Mouse (Mus musculus): ENCODE data around the gene Bicc1. TPM values are rescaled to one million over a fixed set of nuclear protein-coding genes. Genes with fewer than 3 reads are reported as not detected.

The Bicc1 gene
- polyA plus RNA-seq, 1 experiment from 2014 or later: 19.2 TPM

DNA sequence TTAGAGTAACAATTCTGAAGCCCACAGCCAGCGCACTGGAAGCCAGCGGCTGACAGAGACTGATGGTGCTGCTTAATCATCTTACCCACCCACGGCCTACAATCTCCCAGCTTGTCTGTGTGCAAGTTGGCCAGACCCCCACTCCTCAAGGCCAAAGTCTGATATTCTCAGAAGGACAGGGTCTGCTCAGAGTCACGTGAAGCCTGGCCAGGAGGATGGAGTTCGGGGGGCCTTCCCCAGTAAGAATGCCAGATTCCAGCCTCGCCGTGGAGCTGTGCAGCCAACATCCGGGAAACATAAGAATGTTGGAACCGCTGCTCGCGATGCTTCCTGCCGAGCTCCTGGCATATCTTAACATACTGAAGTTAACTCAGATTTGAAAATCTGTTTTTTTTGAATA lies 219.7 kb downstream of the Bicc1 start:
- WGBS: 47% methylated on average over 12 of the region's 12 CpGs
- H3K27ac ChIP-seq (replicated peaks): peak overlapping the region; percentile 77
- H3K9ac ChIP-seq: no peak overlapping the region
- ATAC-seq (ENCODE audit: extremely low read depth, insufficient number of reproducible peaks, low FRiP score, low TSS enrichment): no peak
- H3K27me3 ChIP-seq (replicated peaks): no peaks in the 10 kb centered on the region
- peaks cover 56% of the 10 kb centered on the region for H3K36me3 ChIP-seq
- no peaks in the 10 kb centered on the region for H3K9me3 ChIP-seq
- H3K4me1 ChIP-seq: peaks cover 21% of the 10 kb centered on the region
- H3K4me2 ChIP-seq: no peak overlapping the region
- H3K4me3 ChIP-seq: no peak overlapping the region

DNA sequence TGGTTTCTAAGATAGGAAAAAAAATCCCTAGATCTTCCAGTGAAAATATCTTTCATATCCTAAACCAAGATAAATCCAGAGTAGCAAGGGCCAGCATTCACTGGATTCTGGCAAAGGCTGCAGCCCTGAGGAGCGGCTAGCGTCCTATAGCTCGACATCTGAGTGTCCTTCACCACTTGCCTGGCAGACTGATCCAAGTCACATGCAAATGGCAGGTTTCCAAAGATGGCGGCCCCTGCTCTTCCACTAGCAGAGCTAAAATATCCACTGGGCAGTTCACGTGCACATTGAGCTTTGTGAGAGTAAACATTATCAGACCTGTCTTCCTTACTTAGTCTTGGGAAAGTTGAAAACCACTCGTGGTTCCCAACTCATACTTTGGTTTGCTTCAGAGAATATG lies 222.1 kb downstream of the Bicc1 start:
- no peak overlapping the region for H3K9ac ChIP-seq
- H3K27ac ChIP-seq (replicated peaks): no peak overlapping the region
- no peaks in the 10 kb centered on the region for H3K27me3 ChIP-seq (replicated peaks)
- peaks cover 21% of the 10 kb centered on the region for H3K4me1 ChIP-seq
- H3K9me3 ChIP-seq: no peaks in the 10 kb centered on the region
- no peak for ATAC-seq (ENCODE audit: extremely low read depth, insufficient number of reproducible peaks, low FRiP score, low TSS enrichment)
- H3K4me2 ChIP-seq: no peak overlapping the region
- H3K36me3 ChIP-seq: peaks cover 57% of the 10 kb centered on the region
- WGBS: 63% methylated on average over 6 of the region's 6 CpGs
- no peak overlapping the region for H3K4me3 ChIP-seq

DNA sequence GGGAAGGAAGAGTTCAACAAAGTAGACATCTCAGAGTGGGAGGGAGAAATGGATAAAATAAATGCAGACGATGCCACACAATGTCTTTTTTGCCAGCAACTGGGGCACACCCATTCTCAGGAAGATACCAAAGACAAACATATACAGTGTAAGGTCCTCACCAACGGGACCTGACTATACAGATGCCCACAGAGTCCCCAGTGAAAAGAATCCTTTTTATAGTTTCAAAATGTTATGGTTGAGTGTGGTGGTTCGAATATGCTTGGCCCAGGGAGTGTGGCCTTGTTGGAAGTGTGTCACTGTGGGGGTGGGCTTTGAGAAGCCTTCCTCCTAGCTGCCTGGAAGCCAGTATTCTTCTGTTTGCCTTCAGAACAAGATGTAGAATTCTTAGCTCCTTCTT lies 223.5 kb downstream of the Bicc1 start:
- H3K27me3 ChIP-seq (replicated peaks): no peaks in the 10 kb centered on the region
- no peak overlapping the region for H3K9ac ChIP-seq
- H3K36me3 ChIP-seq: peaks cover 71% of the 10 kb centered on the region
- H3K9me3 ChIP-seq: no peaks in the 10 kb centered on the region
- H3K27ac ChIP-seq (replicated peaks): no peak overlapping the region
- WGBS: 79% methylated on average over 3 of the region's 3 CpGs
- H3K4me3 ChIP-seq: no peak overlapping the region
- peaks cover 10% of the 10 kb centered on the region; the same call in 1 of the 2 replicates for H3K4me1 ChIP-seq
- no peak for ATAC-seq (ENCODE audit: extremely low read depth, insufficient number of reproducible peaks, low FRiP score, low TSS enrichment)
- H3K4me2 ChIP-seq: no peak overlapping the region

DNA sequence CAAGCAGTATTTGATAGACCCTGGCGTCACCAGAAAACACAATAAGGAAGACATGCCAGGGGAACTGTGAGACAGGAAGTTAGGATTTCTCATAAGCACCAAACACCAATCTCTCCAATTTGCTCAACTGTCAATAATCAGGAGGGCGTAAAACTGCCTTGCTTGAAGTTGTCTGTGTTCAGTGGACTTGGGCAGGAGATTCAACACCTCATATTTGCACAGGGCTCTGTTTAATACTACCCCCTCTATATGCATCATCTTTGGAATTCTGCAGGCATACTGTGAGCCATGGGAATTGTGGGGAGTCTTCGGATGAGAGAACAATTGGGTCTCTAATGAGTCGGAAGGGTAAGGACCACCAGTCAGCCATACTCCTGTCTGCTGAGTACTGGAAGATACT lies 233.4 kb downstream of the Bicc1 start:
- H3K36me3 ChIP-seq: peaks cover 73% of the 10 kb centered on the region
- no peaks in the 10 kb centered on the region for H3K27me3 ChIP-seq (replicated peaks)
- 78% methylated on average over 4 of the region's 4 CpGs for WGBS
- no peak overlapping the region for H3K4me3 ChIP-seq
- H3K4me2 ChIP-seq: no peak overlapping the region
- H3K27ac ChIP-seq (replicated peaks): no peak overlapping the region
- H3K4me1 ChIP-seq: no peaks in the 10 kb centered on the region
- no peaks in the 10 kb centered on the region for H3K9me3 ChIP-seq
- H3K9ac ChIP-seq: no peak overlapping the region
- ATAC-seq (ENCODE audit: extremely low read depth, insufficient number of reproducible peaks, low FRiP score, low TSS enrichment): no peak

DNA sequence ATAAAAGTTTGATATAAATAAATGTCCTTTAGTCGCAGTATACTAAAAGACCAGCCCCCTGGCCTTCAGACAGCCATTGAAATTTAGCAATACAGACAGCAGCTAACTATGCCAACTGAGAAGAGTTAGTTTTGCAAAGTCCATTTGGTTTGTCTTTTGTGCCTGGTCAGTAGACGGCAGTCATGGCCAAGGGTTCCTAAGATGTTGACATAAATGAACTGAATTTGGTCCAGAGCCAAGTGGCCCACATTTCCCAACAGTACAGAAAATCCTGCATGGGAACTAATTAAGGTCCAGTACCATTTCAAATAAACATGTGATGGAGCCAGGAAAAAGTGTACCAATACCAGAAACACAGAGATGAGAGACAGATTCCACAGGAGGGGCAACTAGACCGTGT lies 235.2 kb downstream of the Bicc1 start:
- no peaks in the 10 kb centered on the region for H3K27me3 ChIP-seq (replicated peaks)
- H3K4me2 ChIP-seq: no peak overlapping the region
- H3K4me3 ChIP-seq: no peak overlapping the region
- H3K36me3 ChIP-seq: peaks cover 64% of the 10 kb centered on the region
- no peaks in the 10 kb centered on the region for H3K4me1 ChIP-seq
- 65% methylated on average over 3 of the region's 3 CpGs for WGBS
- no peak for ATAC-seq (ENCODE audit: extremely low read depth, insufficient number of reproducible peaks, low FRiP score, low TSS enrichment)
- H3K27ac ChIP-seq (replicated peaks): no peak overlapping the region
- H3K9me3 ChIP-seq: no peaks in the 10 kb centered on the region
- no peak overlapping the region for H3K9ac ChIP-seq

DNA sequence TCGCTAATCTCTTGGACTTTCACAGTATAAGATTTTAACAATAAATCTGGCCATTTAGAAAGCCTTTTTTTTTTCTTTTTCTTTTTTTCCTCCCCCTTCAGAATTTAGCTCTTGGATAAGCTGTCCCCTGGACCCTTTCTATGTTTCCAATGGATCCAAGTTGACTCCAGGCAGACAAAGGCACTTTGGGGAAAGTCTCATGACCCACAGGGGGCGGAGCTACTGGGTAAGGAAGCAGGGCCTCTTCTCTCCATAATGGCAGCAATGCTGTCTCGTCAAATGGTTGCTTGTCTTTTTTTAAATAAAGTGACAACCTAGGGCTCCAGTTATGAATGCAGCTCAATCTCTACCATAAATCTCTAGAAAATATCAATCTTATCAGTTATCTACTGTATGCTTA lies 235.6 kb downstream of the Bicc1 start:
- Histone ChIP-seq H3K27ac (replicated peaks) (no peak overlapping the region), H3K36me3 (peaks cover 60% of the 10 kb centered on the region), H3K9ac (no peak overlapping the region), H3K27me3 (replicated peaks) (no peaks in the 10 kb centered on the region), H3K4me3 (no peak overlapping the region), H3K4me1 (no peaks in the 10 kb centered on the region), H3K9me3 (no peaks in the 10 kb centered on the region), H3K4me2 (no peak overlapping the region)
- 79% methylated on average over 3 of the region's 3 CpGs for WGBS
- ATAC-seq (ENCODE audit: extremely low read depth, insufficient number of reproducible peaks, low FRiP score, low TSS enrichment): no peak

DNA sequence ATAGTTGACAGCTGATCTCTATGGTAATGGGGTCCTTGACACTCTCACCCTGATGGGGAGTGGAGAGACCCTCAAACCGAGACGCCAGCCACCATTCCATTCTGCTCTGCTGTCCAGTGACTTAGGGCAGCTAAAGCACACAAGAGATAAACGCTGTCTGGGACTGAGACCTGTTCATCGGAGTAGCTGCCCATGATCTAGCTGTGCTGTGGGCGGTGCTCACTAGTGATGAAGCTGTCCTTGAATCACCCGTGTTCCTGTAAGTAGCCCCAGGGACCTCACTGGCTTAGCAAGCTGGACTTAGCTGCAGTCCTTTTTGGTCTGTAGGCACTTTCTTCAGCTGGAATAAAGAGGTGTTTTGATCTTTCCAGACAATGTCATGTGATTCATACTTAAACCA lies 238.0 kb downstream of the Bicc1 start:
- Histone ChIP-seq H3K36me3 (peaks cover 50% of the 10 kb centered on the region), H3K27me3 (replicated peaks) (no peaks in the 10 kb centered on the region), H3K4me2 (no peak overlapping the region), H3K27ac (replicated peaks) (no peak overlapping the region), H3K4me1 (no peaks in the 10 kb centered on the region), H3K9ac (no peak overlapping the region), H3K4me3 (no peak overlapping the region), H3K9me3 (peaks cover 8% of the 10 kb centered on the region; the same call in 1 of the 2 replicates)
- WGBS: 75% methylated on average over 6 of the region's 6 CpGs
- ATAC-seq (ENCODE audit: extremely low read depth, insufficient number of reproducible peaks, low FRiP score, low TSS enrichment): no peak

DNA sequence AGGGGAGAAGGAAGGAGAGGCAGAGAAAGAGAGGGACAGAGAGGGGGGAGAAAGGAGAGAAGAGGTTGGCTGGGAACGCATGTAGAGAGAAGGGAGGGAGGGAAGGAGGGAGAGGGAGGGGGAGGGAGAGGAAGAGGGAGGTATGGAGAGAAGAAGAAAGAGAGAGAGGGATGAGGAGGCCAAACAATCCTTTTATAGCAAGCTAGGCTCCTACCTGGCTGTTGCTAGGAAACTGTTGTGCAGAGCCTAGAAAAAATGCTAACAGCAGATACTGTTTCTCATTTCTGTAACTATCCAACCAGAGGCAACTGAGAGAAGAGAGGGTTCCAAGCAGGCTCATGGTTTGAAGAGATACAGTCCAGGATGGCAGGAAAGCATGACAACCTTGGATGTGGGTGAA lies 239.6 kb downstream of the Bicc1 start:
- 67% methylated on average over 1 of the region's 1 CpGs for WGBS
- H3K27ac ChIP-seq (replicated peaks): no peak overlapping the region
- ATAC-seq (ENCODE audit: extremely low read depth, insufficient number of reproducible peaks, low FRiP score, low TSS enrichment): no peak

DNA sequence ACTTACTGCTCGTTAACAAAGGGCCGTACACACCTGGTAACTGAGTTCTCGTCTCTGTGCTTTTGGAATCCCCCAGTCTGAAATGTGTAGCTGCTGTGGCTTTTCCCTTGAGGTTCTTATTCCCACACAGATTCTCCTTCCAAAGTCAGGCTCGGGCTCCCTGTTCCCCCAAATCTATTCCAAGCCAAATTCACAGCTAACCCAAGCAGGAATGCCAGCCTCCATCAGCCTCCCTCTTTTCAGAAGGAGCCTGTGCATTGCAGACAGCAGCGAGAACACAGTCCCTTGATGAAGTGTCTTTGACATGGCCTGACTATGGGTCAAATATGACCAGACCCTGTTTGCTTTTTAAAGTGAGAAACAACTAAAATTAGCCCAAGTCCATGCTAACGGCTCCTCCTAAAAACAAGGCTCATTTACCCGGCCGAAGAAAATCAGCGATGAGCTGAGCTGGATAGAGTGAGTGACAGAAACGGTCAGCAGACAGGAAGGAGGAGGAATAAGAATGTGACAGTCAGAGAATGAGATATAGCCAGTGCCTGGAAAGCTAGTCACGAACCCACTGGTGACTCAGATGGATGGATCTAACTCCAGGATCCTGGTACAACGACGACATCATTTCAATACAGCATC lies 240.4 kb downstream of the Bicc1 start:
- Histone ChIP-seq H3K27me3 (replicated peaks) (no peaks in the 10 kb centered on the region), H3K4me2 (peak overlapping the region; percentile 10), H3K36me3 (peaks cover 33% of the 10 kb centered on the region), H3K9me3 (peaks cover 8% of the 10 kb centered on the region; the same call in 1 of the 2 replicates), H3K9ac (no peak overlapping the region), H3K4me1 (no peaks in the 10 kb centered on the region), H3K27ac (replicated peaks) (no peak overlapping the region), H3K4me3 (no peak overlapping the region)
- no peak for ATAC-seq (ENCODE audit: extremely low read depth, insufficient number of reproducible peaks, low FRiP score, low TSS enrichment)
- WGBS: 43% methylated on average over 13 of the region's 13 CpGs

More for the DNA sequence above, 239.6 kb downstream of the Bicc1 start:
- peaks cover 38% of the 10 kb centered on the region for H3K36me3 ChIP-seq
- no peak overlapping the region for H3K4me2 ChIP-seq
- no peaks in the 10 kb centered on the region for H3K4me1 ChIP-seq
- H3K9ac ChIP-seq: no peak overlapping the region
- H3K27me3 ChIP-seq (replicated peaks): no peaks in the 10 kb centered on the region
- H3K9me3 ChIP-seq: peaks cover 8% of the 10 kb centered on the region; the same call in 1 of the 2 replicates
- H3K4me3 ChIP-seq: no peak overlapping the region

DNA sequence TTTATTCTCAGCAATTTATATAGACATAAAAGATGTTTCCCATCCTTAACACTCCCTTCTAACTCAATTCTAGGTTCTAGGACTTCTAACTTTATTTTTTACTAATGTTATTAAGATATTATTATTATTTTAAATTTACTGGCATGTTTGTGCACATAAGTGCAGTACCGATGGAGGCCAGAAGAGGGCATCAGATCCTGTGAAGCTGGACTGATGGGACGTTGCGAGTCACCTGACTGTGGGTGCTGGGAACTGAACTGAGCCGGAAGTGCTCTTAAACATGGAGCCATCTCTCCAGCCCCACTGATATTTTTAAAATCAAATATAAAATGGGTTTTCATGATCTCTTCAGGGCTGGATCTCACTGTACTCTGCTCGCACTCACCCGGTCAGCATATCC lies 242.8 kb downstream of the Bicc1 start:
- Histone ChIP-seq H3K27ac (replicated peaks) (no peak overlapping the region), H3K27me3 (replicated peaks) (no peaks in the 10 kb centered on the region), H3K9ac (no peak overlapping the region), H3K4me2 (no peak overlapping the region), H3K36me3 (peaks cover 13% of the 10 kb centered on the region), H3K9me3 (peaks cover 14% of the 10 kb centered on the region; the same call in 1 of the 2 replicates), H3K4me3 (no peak overlapping the region), H3K4me1 (no peaks in the 10 kb centered on the region)
- WGBS: 83% methylated on average over 6 of the region's 6 CpGs
- ATAC-seq (ENCODE audit: extremely low read depth, insufficient number of reproducible peaks, low FRiP score, low TSS enrichment): no peak

DNA sequence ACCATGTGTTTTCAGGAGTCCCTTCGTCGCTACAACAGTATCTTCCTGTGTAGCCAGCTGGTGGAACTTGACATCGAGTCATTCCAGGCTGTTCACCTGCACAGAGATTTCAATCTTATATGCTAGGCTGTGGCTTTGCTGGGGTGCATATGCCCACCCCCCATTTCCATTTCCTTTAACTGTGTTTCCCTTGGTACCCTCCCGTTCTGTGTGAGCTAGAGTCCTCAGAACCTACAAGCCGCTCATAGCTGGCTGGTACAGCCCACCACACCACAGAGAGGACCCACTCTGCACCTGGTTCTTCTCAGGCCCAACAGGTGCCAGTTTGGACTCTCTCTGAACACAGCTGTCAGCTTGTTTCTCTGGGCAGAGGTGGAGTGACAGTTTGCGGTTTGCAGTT lies 244.4 kb downstream of the Bicc1 start:
- no peak for ATAC-seq (ENCODE audit: extremely low read depth, insufficient number of reproducible peaks, low FRiP score, low TSS enrichment)
- H3K4me3 ChIP-seq: no peak overlapping the region
- no peaks in the 10 kb centered on the region for H3K27me3 ChIP-seq (replicated peaks)
- H3K9me3 ChIP-seq: peaks cover 14% of the 10 kb centered on the region; the same call in 1 of the 2 replicates
- H3K4me1 ChIP-seq: no peaks in the 10 kb centered on the region
- WGBS: 83% methylated on average over 6 of the region's 6 CpGs
- H3K27ac ChIP-seq (replicated peaks): no peak overlapping the region
- H3K36me3 ChIP-seq: peaks cover under 1% of the 10 kb centered on the region
- H3K4me2 ChIP-seq: no peak overlapping the region
- H3K9ac ChIP-seq: no peak overlapping the region

DNA sequence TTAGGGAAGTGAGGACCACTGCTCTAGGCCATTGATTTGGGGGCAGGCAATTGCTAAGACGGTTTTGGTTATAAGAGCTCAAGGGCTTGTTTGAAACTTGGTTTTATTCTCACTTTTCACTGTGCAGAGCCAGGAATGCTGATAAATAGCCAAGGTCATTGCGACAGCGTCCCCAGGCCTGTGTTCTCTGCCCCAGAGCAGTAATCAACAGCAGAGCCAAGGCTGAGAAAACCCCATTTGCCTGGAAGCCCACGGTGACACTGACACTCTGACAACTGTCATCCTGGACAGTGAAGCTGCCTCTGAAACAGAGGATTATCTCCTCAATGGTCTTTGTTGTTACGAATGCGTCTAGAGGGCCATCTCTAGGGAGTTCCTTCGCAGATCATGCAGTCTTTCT lies 255.6 kb downstream of the Bicc1 start:
- H3K36me3 ChIP-seq: no peaks in the 10 kb centered on the region
- H3K27ac ChIP-seq (replicated peaks): no peak overlapping the region
- no peak overlapping the region for H3K4me2 ChIP-seq
- no peaks in the 10 kb centered on the region for H3K27me3 ChIP-seq (replicated peaks)
- H3K9me3 ChIP-seq: no peaks in the 10 kb centered on the region
- peaks cover 5% of the 10 kb centered on the region; the same call in 1 of the 2 replicates for H3K4me1 ChIP-seq
- 51% methylated on average over 7 of the region's 7 CpGs for WGBS
- H3K4me3 ChIP-seq: no peak overlapping the region
- no peak overlapping the region for H3K9ac ChIP-seq
- no peak for ATAC-seq (ENCODE audit: extremely low read depth, insufficient number of reproducible peaks, low FRiP score, low TSS enrichment)

Data from heart, embryonic 13.5 days (tissue).